Mouse (Mus musculus): ENCODE data around the gene Pdzrn3. TPM values are rescaled to one million over a fixed set of nuclear protein-coding genes. Genes with fewer than 3 reads are reported as not detected.

The Pdzrn3 gene
- polyA plus RNA-seq, 1 experiment from 2014 or later = 9.2 TPM

GRCm38 (mm10) chr6:101187322-101187721, 190.4 kb downstream of the Pdzrn3 start:
- Histone ChIP-seq H3K27me3 (ENCODE audit: low read depth, poor library complexity, severe bottlenecking) (no peaks in the 10 kb centered on the region), H3K27ac (no peak overlapping the region), H3K4me1 (peaks cover 19% of the 10 kb centered on the region), H3K4me3 (no peak overlapping the region), H3K36me3 (peaks cover 9% of the 10 kb centered on the region), H3K9me3 (replicated peaks) (no peaks in the 10 kb centered on the region)
- 88% methylated on average over 6 of the region's 6 CpGs for WGBS
- no peak for DNase-seq (ENCODE audit: low spot score)

GRCm38 (mm10) chr6:101186887-101187286, 190.8 kb downstream of the Pdzrn3 start:
- DNase-seq (ENCODE audit: low spot score) = no peak
- WGBS = 90% methylated on average over 3 of the region's 3 CpGs
- H3K9me3 ChIP-seq (replicated peaks) = no peaks in the 10 kb centered on the region
- peaks cover 9% of the 10 kb centered on the region for H3K36me3 ChIP-seq
- peaks cover 22% of the 10 kb centered on the region for H3K4me1 ChIP-seq
- no peaks in the 10 kb centered on the region for H3K27me3 ChIP-seq (ENCODE audit: low read depth, poor library complexity, severe bottlenecking)
- no peak overlapping the region for H3K4me3 ChIP-seq
- H3K27ac ChIP-seq = no peak overlapping the region

- Histone ChIP-seq H3K9me3 (replicated peaks) (no peaks in the 10 kb centered on the region), H3K4me3 (no peak overlapping the region), H3K36me3 (no peaks in the 10 kb centered on the region), H3K4me1 (peaks cover 22% of the 10 kb centered on the region), H3K27ac (no peak overlapping the region), H3K27me3 (ENCODE audit: low read depth, poor library complexity, severe bottlenecking) (no peaks in the 10 kb centered on the region)
- DNase-seq (ENCODE audit: low spot score) = no peak
- 74% methylated on average over 10 of the region's 10 CpGs for WGBS
Measured at GRCm38 (mm10) chr6:101184103-101184785, 193.5 kb downstream of the Pdzrn3 start.

GRCm38 (mm10) chr6:101170699-101171098, 207.0 kb downstream of the Pdzrn3 start:
- WGBS = 84% methylated on average over 7 of the region's 7 CpGs
- Histone ChIP-seq H3K27me3 (ENCODE audit: low read depth, poor library complexity, severe bottlenecking) (no peaks in the 10 kb centered on the region), H3K4me1 (no peaks in the 10 kb centered on the region), H3K4me3 (no peak overlapping the region), H3K9me3 (replicated peaks) (no peaks in the 10 kb centered on the region), H3K27ac (no peak overlapping the region), H3K36me3 (peaks cover 51% of the 10 kb centered on the region)
- no peak for DNase-seq (ENCODE audit: low spot score)

GRCm38 (mm10) chr6:101153511-101153921, 224.2 kb downstream of the Pdzrn3 start:
- H3K9me3 ChIP-seq (replicated peaks) = no peaks in the 10 kb centered on the region
- peaks cover 63% of the 10 kb centered on the region for H3K36me3 ChIP-seq
- no peak overlapping the region for H3K27ac ChIP-seq
- no peak for DNase-seq (ENCODE audit: low spot score)
- WGBS = 95% methylated on average over 1 of the region's 1 CpGs
- peaks cover 12% of the 10 kb centered on the region for H3K4me1 ChIP-seq
- H3K27me3 ChIP-seq (ENCODE audit: low read depth, poor library complexity, severe bottlenecking) = no peaks in the 10 kb centered on the region
- no peak overlapping the region for H3K4me3 ChIP-seq

- Histone ChIP-seq H3K27ac (no peak overlapping the region), H3K4me1 (peaks cover 9% of the 10 kb centered on the region; the same call in 1 of the 2 replicates), H3K9me3 (replicated peaks) (no peaks in the 10 kb centered on the region), H3K27me3 (ENCODE audit: low read depth, poor library complexity, severe bottlenecking) (no peaks in the 10 kb centered on the region), H3K36me3 (no peaks in the 10 kb centered on the region), H3K4me3 (no peak overlapping the region)
- no peak for DNase-seq (ENCODE audit: low spot score)
- WGBS = 91% methylated on average over 3 of the region's 3 CpGs
Measured at GRCm38 (mm10) chr6:101135368-101135767, 242.3 kb downstream of the Pdzrn3 start.

- Histone ChIP-seq H3K4me1 (peaks cover 18% of the 10 kb centered on the region), H3K27me3 (ENCODE audit: low read depth, poor library complexity, severe bottlenecking) (no peaks in the 10 kb centered on the region; the same call in 1 of the 2 replicates), H3K9me3 (replicated peaks) (no peaks in the 10 kb centered on the region), H3K27ac (peak overlapping the region; percentile 36; the same call in 1 of the 2 replicates), H3K4me3 (no peak overlapping the region), H3K36me3 (no peaks in the 10 kb centered on the region)
- 49% methylated on average over 5 of the region's 5 CpGs for WGBS
- DNase-seq (ENCODE audit: low spot score) = no peak
Measured at GRCm38 (mm10) chr6:101125396-101125795, 252.3 kb downstream of the Pdzrn3 start.

GRCm38 (mm10) chr6:101108951-101109350, 268.7 kb downstream of the Pdzrn3 start:
- no peaks in the 10 kb centered on the region for H3K4me1 ChIP-seq
- DNase-seq (ENCODE audit: low spot score) = no peak
- H3K9me3 ChIP-seq (replicated peaks) = no peaks in the 10 kb centered on the region
- no peaks in the 10 kb centered on the region for H3K36me3 ChIP-seq
- H3K4me3 ChIP-seq = no peak overlapping the region
- no peaks in the 10 kb centered on the region for H3K27me3 ChIP-seq (ENCODE audit: low read depth, poor library complexity, severe bottlenecking)
- 79% methylated on average over 1 of the region's 1 CpGs for WGBS
- H3K27ac ChIP-seq = no peak overlapping the region

- H3K36me3 ChIP-seq = no peaks in the 10 kb centered on the region
- 92% methylated on average over 6 of the region's 6 CpGs for WGBS
- H3K27me3 ChIP-seq (ENCODE audit: low read depth, poor library complexity, severe bottlenecking) = no peaks in the 10 kb centered on the region
- 0 out of 2 replicates have a peak, but pooled peaks cover 3% of the 10 kb centered on the region for H3K4me1 ChIP-seq
- H3K4me3 ChIP-seq = no peak overlapping the region
- H3K9me3 ChIP-seq (replicated peaks) = no peaks in the 10 kb centered on the region
- DNase-seq (ENCODE audit: low spot score) = no peak
- H3K27ac ChIP-seq = no peak overlapping the region
Measured at GRCm38 (mm10) chr6:101103506-101103905, 274.2 kb downstream of the Pdzrn3 start.

- DNase-seq (ENCODE audit: low spot score) = no peak
- no peaks in the 10 kb centered on the region for H3K36me3 ChIP-seq
- 79% methylated on average over 14 of the region's 14 CpGs for WGBS
Measured at GRCm38 (mm10) chr6:101101709-101102654, 275.7 kb downstream of the Pdzrn3 start.

More at GRCm38 (mm10) chr6:101101709-101102654, 275.7 kb downstream of the Pdzrn3 start:
- H3K4me1 ChIP-seq = 0 out of 2 replicates have a peak, but pooled peaks cover 3% of the 10 kb centered on the region
- H3K27ac ChIP-seq = no peak overlapping the region
- no peaks in the 10 kb centered on the region for H3K27me3 ChIP-seq (ENCODE audit: low read depth, poor library complexity, severe bottlenecking)
- no peaks in the 10 kb centered on the region for H3K9me3 ChIP-seq (replicated peaks)
- H3K4me3 ChIP-seq = no peak overlapping the region

Measured in limb, embryonic 10.5 days (tissue).